Mouse (Mus musculus): ENCODE results near the gene Gpr153. TPM values are rescaled to one million over a fixed set of nuclear protein-coding genes. Genes with fewer than 3 reads are reported as not detected.

Gene Gpr153
- total RNA-seq (2012; rRNA removed) (not detected in 2 replicates), polyA plus RNA-seq (2012; ENCODE audit: insufficient read depth in 1 of 2, insufficient read length in 2 of 2, low read depth in 1 of 2, low replicate concordance in 2 of 2, missing spikeins in 1 of 2) (under 1 TPM in 1 of 2 experiments, not detected in 1; 0.08 TPM)

DNA sequence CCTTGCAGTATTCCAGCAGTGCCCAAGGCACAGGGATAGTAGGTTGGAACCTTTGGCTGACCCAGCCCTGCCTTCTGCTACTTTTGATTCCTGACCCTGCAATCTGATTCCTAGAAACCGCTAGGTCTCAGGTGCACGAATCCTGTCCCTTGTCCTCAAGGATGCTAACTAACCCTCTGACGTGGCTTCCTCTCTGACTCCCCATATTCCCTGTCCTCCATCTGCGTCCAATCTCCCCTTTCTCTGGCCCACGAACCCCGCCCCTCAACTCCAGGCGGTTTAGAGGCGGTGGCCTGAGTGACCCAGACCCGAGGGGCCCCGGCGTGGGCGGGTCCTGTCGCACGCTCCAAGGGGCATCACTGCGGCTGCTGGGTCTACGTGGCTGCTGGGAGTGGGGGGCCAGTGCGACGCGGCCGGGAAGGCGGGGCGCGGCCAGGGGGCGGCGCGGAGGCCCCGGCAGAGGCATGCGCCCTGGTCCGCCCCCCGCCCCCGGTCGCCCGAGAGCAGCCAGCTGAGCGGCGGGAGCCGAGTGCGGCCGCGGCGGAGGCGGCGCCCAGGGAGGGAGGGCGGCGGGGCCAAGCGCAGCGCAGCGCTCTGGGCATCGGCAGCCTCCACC, at the start of gene Gpr153:
Gene Gpr153, plus strand, starts transcription at position 612 of the 616 bp plus-strand sequence.
- no peaks in the 10 kb centered on the region for H3K4me1 ChIP-seq (ENCODE audit: control insufficient read depth in 1 of 2, insufficient read depth in 2 of 2, low read length in 2 of 2)
- DNase-seq (ENCODE audit: low read depth, low spot score) = no peak
- H3K9me3 ChIP-seq (replicated peaks; ENCODE audit: insufficient read depth, low read length) = no peaks in the 10 kb centered on the region
- H3K79me2 ChIP-seq (ENCODE audit: control insufficient read depth, insufficient read depth, low read length, poor library complexity) = no peaks in the 10 kb centered on the region
- TF ChIP-seq JUND (IDR thresholded peaks at IDR 0.05; ENCODE audit: low read depth, low read length) (no peak), E2F4 (IDR thresholded peaks at IDR 0.05; ENCODE audit: borderline replicate concordance, low read depth, low read length) (no peak), POLR2AphosphoS2 (IDR thresholded peaks at IDR 0.05; ENCODE audit: low read length) (no peak), ZKSCAN1 (IDR thresholded peaks at IDR 0.05; ENCODE audit: low read depth, low read length) (no peak), GATA1 (IDR thresholded peaks at IDR 0.05; ENCODE audit: low read depth, low read length) (no peak), MEF2A (IDR thresholded peaks at IDR 0.05; ENCODE audit: extremely low read depth, insufficient replicate concordance, low read depth, low read length, poor library complexity, severe bottlenecking) (no peak), EP300 (IDR thresholded peaks at IDR 0.05; ENCODE audit: low read depth in 1 of 2, low read length in 2 of 2) (no peak), RAD21 (IDR thresholded peaks at IDR 0.05; ENCODE audit: low read depth, low read length) (no peak)
- no peaks in the 10 kb centered on the region for H3K27me3 ChIP-seq (ENCODE audit: control insufficient read depth in 1 of 2, insufficient read depth in 2 of 2, low read length in 2 of 2)
- no peak within 1 kb of the TSS for H3K27ac ChIP-seq (ENCODE audit: control insufficient read depth, low read depth, low read length)
- H3K9ac ChIP-seq (ENCODE audit: control insufficient read depth, low read depth, low read length, poor library complexity, severe bottlenecking) = no peak within 1 kb of the TSS
- H3K36me3 ChIP-seq (ENCODE audit: control insufficient read depth in 1 of 2, insufficient read depth in 2 of 2, low read length in 2 of 2) = no peaks in the 10 kb centered on the region
- H3K4me3 ChIP-seq (ENCODE audit: control insufficient read depth in 1 of 2, insufficient read depth in 1 of 2, low read depth in 2 of 2, low read length in 2 of 2) = no peak within 1 kb of the TSS

GRCm38 (mm10) chr4:152226901-152227486, 47.0 kb upstream of the Gpr153 start:
- no peak for DNase-seq (ENCODE audit: low read depth, low spot score)
- TF ChIP-seq EP300 (IDR thresholded peaks at IDR 0.05; ENCODE audit: low read depth in 1 of 2, low read length in 2 of 2) (no peak), USF2 (IDR thresholded peaks at IDR 0.05; ENCODE audit: borderline replicate concordance in 1 of 2, insufficient read depth in 1 of 2, low read depth in 1 of 2, low read length in 2 of 2) (no peak), UBTF (IDR thresholded peaks at IDR 0.05; ENCODE audit: borderline replicate concordance, insufficient read depth, low read depth, low read length) (no peak), SIN3A (IDR thresholded peaks at IDR 0.05; ENCODE audit: low read length) (no peak), ZMIZ1 (IDR thresholded peaks at IDR 0.05; ENCODE audit: low read depth, low read length) (no peak), ETS1 (IDR thresholded peaks at IDR 0.05; ENCODE audit: low read depth, low read length) (no peak), NELFE (IDR thresholded peaks at IDR 0.05; ENCODE audit: low read depth, low read length) (no peak), ZKSCAN1 (IDR thresholded peaks at IDR 0.05; ENCODE audit: low read depth, low read length) (no peak), E2F4 (IDR thresholded peaks at IDR 0.05; ENCODE audit: borderline replicate concordance, low read depth, low read length) (no peak), ZC3H11A (IDR thresholded peaks at IDR 0.05; ENCODE audit: low read depth, low read length) (no peak), SMC3 (IDR thresholded peaks at IDR 0.05; ENCODE audit: low read depth, low read length) (no peak), MEF2A (IDR thresholded peaks at IDR 0.05; ENCODE audit: extremely low read depth, insufficient replicate concordance, low read depth, low read length, poor library complexity, severe bottlenecking) (no peak), TCF12 (IDR thresholded peaks at IDR 0.05; ENCODE audit: low read depth, low read length) (no peak), TBP (IDR thresholded peaks at IDR 0.05; ENCODE audit: low read depth, low read length) (no peak), BHLHE40 (IDR thresholded peaks at IDR 0.05; ENCODE audit: borderline replicate concordance, low read depth, low read length) (no peak)
- Histone ChIP-seq H3K36me3 (ENCODE audit: control insufficient read depth in 1 of 2, insufficient read depth in 2 of 2, low read length in 2 of 2) (no peaks in the 10 kb centered on the region; a peak in 1 of 4 replicates), H3K9ac (ENCODE audit: control insufficient read depth, low read depth, low read length, poor library complexity, severe bottlenecking) (no peak overlapping the region), H3K79me2 (ENCODE audit: control insufficient read depth, insufficient read depth, low read length, poor library complexity) (no peaks in the 10 kb centered on the region), H3K4me3 (ENCODE audit: control insufficient read depth in 1 of 2, insufficient read depth in 1 of 2, low read depth in 2 of 2, low read length in 2 of 2) (no peak overlapping the region), H3K4me1 (ENCODE audit: control insufficient read depth in 1 of 2, insufficient read depth in 2 of 2, low read length in 2 of 2) (no peaks in the 10 kb centered on the region), H3K27me3 (ENCODE audit: control insufficient read depth in 1 of 2, insufficient read depth in 2 of 2, low read length in 2 of 2) (no peaks in the 10 kb centered on the region), H3K9me3 (replicated peaks; ENCODE audit: insufficient read depth, low read length) (no peaks in the 10 kb centered on the region), H3K27ac (ENCODE audit: control insufficient read depth, low read depth, low read length) (no peak overlapping the region)

All from MEL (cell line).